Mouse (Mus musculus): ENCODE results near the gene Ankrd50. TPM values are rescaled to one million over a fixed set of nuclear protein-coding genes. Genes with fewer than 3 reads are reported as not detected.
A peak's percentile ranks its signal among the peaks of the same experiment; 100 is the strongest.

The Ankrd50 gene
- total RNA-seq, 2 experiments from 2014 or later, result 69.4 to 82.2 TPM

GRCm38 (mm10) chr3:38468131-38468530 is 16.5 kb downstream of the Ankrd50 start:
- no peak for DNase-seq (ENCODE audit: low spot score in 2 of 2)
- intact Hi-C loops (cut with DNase I), result no loop called here

GRCm38 (mm10) chr3:38466880-38467405 is 17.7 kb downstream of the Ankrd50 start:
- no peak for DNase-seq (ENCODE audit: low spot score in 2 of 2)
- intact Hi-C loops (cut with DNase I), result no loop called here

GRCm38 (mm10) chr3:38466139-38466538 is 18.5 kb downstream of the Ankrd50 start:
- DNase-seq (ENCODE audit: low spot score in 2 of 2), result no peak
- intact Hi-C loops (cut with DNase I), result no loop called here

- intact Hi-C loops (cut with DNase I), result no loop called here
- no peak for DNase-seq (ENCODE audit: low spot score in 2 of 2)
Measured at GRCm38 (mm10) chr3:38463149-38463548, 21.5 kb downstream of the Ankrd50 start.

GRCm38 (mm10) chr3:38461742-38462141 is 22.9 kb downstream of the Ankrd50 start:
- intact Hi-C loops (cut with DNase I), result no loop called here
- no peak for DNase-seq (ENCODE audit: low spot score in 2 of 2)

GRCm38 (mm10) chr3:38460250-38460624 is 24.4 kb downstream of the Ankrd50 start:
- intact Hi-C loops (cut with DNase I), result no loop called here
- no peak for DNase-seq (ENCODE audit: low spot score in 2 of 2)

- intact Hi-C loops (cut with DNase I), result no loop called here
Measured at GRCm38 (mm10) chr3:38459507-38460249, 25.0 kb downstream of the Ankrd50 start.

GRCm38 (mm10) chr3:38457041-38457440 is 27.6 kb downstream of the Ankrd50 start:
- DNase-seq (ENCODE audit: low spot score in 2 of 2), result no peak
- intact Hi-C loops (cut with DNase I), result no loop called here

More at GRCm38 (mm10) chr3:38459507-38460249, 25.0 kb downstream of the Ankrd50 start:
- no peak for DNase-seq (ENCODE audit: low spot score in 2 of 2)

- intact Hi-C loops (cut with DNase I), result no loop called here
- peak; percentile 45 to 51 for DNase-seq (ENCODE audit: low spot score in 2 of 2)
Measured at GRCm38 (mm10) chr3:38452199-38452598, 32.4 kb downstream of the Ankrd50 start.

GRCm38 (mm10) chr3:38446586-38446985 is 38.1 kb downstream of the Ankrd50 start:
- intact Hi-C loops (cut with DNase I), result no loop called here
- DNase-seq (ENCODE audit: low spot score in 2 of 2), result peak in 1 of 2 experiments; percentile 41

- DNase-seq (ENCODE audit: low spot score in 2 of 2), result no peak
- intact Hi-C loops (cut with DNase I), result no loop called here
Measured at GRCm38 (mm10) chr3:38443875-38444274, 40.8 kb downstream of the Ankrd50 start.

- intact Hi-C loops (cut with DNase I), result no loop called here
- no peak for DNase-seq (ENCODE audit: low spot score in 2 of 2)
Measured at GRCm38 (mm10) chr3:38440564-38440991, 44.1 kb downstream of the Ankrd50 start.

GRCm38 (mm10) chr3:38436596-38436995 is 48.0 kb downstream of the Ankrd50 start:
- intact Hi-C loops (cut with DNase I), result no loop called here
- DNase-seq (ENCODE audit: low spot score in 2 of 2), result no peak

- intact Hi-C loops (cut with DNase I), result no loop called here
- no peak for DNase-seq (ENCODE audit: low spot score in 2 of 2)
Measured at GRCm38 (mm10) chr3:38435828-38436227, 48.8 kb downstream of the Ankrd50 start.

- intact Hi-C loops (cut with DNase I), result no loop called here
- no peak for DNase-seq (ENCODE audit: low spot score in 2 of 2)
Measured at GRCm38 (mm10) chr3:38434486-38434885, 50.2 kb downstream of the Ankrd50 start.

GRCm38 (mm10) chr3:38433495-38434464 is 50.9 kb downstream of the Ankrd50 start:
- no peak for DNase-seq (ENCODE audit: low spot score in 2 of 2)
- intact Hi-C loops (cut with DNase I), result no loop called here

- intact Hi-C loops (cut with DNase I), result no loop called here
- no peak for DNase-seq (ENCODE audit: low spot score in 2 of 2)
Measured at GRCm38 (mm10) chr3:38431461-38431860, 53.2 kb downstream of the Ankrd50 start.

GRCm38 (mm10) chr3:38431042-38431441 is 53.6 kb downstream of the Ankrd50 start:
- DNase-seq (ENCODE audit: low spot score in 2 of 2), result no peak
- intact Hi-C loops (cut with DNase I), result no loop called here

GRCm38 (mm10) chr3:38427200-38427599 is 57.4 kb downstream of the Ankrd50 start:
- intact Hi-C loops (cut with DNase I), result no loop called here
- no peak for DNase-seq (ENCODE audit: low spot score in 2 of 2)

- intact Hi-C loops (cut with DNase I), result no loop called here
- no peak for DNase-seq (ENCODE audit: low spot score in 2 of 2)
Measured at GRCm38 (mm10) chr3:38423966-38424365, 60.7 kb downstream of the Ankrd50 start.
